Mouse (Mus musculus) T-helper 1 cell (primary cell): ENCODE results near the gene Mtfmt.

Experiments used
- in situ Hi-C: fragments of 300-600 bp; cut with MboI, MseI; formaldehyde crosslinking; loops from one replicate; pipeline ENCODE4 v1.15.1; 2025; ENCODE audit warnings: high pct_unique_total_duplicates

Mtfmt gene

GRCm38 (mm10) chr9:65435671-65436301 lies at the start of gene Mtfmt:
Gene Mtfmt (plus strand): TSS chr9:65435782.
- in situ Hi-C loops = no loop called here

GRCm38 (mm10) chr9:65386373-65387140 lies 49.0 kb upstream of the Mtfmt start:
- in situ Hi-C loops = no loop called here

DNA sequence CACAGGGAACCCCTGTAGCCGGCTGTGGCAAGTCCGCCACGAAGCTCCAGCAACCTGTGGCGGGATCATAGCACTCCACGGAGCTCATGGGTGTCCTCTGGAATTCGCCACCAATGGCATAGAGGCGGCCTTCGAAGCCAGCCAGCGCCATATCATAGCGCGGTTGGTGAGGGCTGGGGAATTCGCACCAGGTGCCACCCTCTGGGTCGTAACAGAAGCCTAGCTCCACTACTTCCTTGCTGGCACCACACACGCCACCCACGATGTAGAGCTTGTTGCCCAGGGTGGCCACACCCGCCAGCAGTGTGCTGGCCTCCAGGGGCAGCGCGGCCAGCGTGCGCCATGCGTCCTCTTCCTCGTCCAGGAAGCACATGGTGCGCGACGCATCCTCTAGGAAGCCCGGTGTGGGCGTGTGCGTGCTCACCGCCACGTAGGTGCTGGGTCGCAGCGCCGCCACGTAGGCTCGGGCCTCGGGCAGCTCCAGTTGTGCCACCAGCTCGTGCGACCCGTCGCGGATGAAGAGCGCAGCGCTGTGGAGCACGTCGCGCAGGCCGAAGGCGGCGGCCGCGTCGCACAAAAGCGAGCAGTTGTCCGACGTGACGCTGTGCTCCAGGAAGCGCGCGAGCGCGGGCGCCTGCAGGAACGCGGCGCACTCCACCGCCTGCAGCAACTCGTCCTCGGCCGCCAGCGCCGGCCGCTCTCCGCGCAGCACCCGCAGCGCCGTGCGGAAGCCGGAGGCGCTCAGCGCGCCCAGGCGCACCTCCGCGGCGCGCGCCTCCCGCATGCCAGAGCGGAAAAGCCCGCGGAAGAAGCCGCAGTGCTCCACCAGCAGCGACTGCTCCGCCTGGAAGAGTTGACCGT lies 44.6 kb upstream of the Mtfmt start:
- in situ Hi-C loops = loop anchor here (5.0 kb wide), 1 partner anchor 41 kb away; no protein-coding TSS in a partner anchor

GRCm38 (mm10) chr9:65391613-65391964 lies 44.0 kb upstream of the Mtfmt start, which contains the start of gene Kbtbd13:
Gene Kbtbd13 (minus strand): TSS chr9:65391652.
- in situ Hi-C loops = loop anchor here (5.0 kb wide), 1 partner anchor 41 kb away; no protein-coding TSS in a partner anchor

DNA sequence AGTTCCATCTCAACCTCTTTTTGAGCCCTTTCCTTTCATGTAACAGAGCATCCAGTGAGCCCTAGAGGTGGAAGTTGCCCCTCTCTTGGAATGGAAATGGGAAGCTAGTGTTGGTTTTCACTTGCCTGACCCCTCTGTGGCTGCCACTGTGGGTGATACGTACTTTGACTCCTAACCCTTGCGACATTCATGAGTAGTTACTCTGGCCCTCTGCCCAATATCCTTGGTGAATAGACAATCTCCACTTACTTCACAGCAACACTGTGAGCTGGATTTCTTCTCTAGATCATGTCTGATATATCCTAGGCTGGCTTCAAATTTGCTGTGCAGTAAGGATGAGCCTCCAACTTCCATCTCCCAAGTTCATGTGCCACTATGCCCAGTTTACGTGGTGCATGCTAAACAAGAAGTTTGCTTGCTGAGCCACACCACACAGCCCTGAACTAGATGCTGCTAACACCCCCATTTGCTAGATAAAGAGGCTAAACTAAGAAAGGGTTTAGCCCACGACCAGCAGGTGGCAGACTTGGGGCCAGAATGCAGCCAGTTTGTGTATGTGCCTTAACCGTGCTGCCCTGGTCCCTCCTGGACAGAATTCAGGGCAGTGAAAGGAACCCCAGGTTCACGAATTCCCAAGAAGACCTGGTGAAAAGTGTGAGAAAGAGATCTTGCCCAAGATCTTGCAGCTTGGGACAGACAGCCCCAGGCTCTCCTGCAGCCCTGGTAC lies 42.8 kb upstream of the Mtfmt start:
- in situ Hi-C loops = loop anchor here (5.0 kb wide), 1 partner anchor 40 kb away; no protein-coding TSS in a partner anchor

GRCm38 (mm10) chr9:65393606-65394005 lies 42.0 kb upstream of the Mtfmt start:
- in situ Hi-C loops = loop anchor here (5.0 kb wide), 1 partner anchor 39 kb away; no protein-coding TSS in a partner anchor

DNA sequence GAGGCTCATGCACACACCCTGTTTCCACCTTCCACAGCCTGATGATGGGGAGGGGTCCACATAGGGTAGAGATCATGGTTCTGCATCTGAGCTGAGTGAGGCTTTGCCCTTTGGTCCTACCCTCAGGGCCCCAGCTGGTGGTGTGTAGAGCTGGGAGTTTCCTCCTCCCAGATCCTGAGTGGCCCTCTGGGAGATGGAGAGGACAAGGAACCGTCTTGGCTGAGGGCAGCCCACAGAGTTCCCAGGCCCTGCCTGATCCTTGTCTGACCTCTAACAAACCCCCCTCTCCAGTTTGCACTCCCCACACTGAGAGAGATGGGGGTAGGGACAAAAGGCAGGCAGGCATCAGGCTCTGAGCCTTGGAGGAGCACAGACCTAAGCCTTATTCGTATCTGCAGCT lies 41.2 kb upstream of the Mtfmt start:
- in situ Hi-C loops = loop anchor here (5.0 kb wide), 1 partner anchor 38 kb away; no protein-coding TSS in a partner anchor

DNA sequence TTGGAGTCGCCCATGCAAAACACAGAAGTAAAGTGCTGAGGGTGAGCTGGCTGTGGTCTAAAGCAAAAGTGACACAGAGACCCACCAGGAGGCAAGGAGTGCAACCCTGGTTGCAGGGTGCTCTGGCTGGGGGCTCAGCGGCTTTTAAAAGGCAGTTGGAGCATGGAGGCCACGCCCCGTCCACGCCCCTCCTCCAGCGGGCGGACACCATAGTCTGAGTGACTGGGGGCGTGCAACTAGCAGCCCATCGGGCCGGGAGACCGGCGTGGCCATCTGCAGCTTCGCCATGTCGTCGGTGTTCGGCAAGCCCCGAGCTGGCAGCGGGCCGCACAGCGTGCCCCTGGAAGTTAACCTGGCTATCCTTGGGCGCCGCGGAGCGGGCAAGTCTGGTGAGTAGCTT lies 37.3 kb upstream of the Mtfmt start, which contains the start of gene Rasl12:
Gene Rasl12 (plus strand): TSS at position 228 of the 400 bp plus-strand sequence.
- in situ Hi-C loops = no loop called here

DNA sequence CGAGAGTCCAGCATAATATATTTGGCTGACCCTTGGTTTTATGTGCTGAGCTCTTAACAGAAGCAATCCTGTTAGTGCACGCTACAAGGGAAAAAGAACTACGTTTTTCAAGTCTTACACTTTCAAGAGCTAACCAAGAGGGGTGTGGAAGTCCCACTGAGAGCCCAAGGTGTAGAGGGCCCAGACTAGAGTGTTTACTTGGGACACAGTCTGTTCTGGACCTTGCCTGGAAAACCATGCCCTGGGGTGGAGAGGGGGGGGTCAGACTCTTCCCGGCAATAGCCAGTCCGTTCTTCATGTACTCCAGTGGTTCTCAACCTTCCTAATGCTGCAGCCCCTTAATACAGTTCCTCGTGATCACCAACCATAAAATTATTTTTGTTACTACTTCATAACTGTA lies 35.6 kb upstream of the Mtfmt start:
- in situ Hi-C loops = no loop called here

- in situ Hi-C loops = no loop called here
Observed at GRCm38 (mm10) chr9:65404331-65405183, 31.0 kb upstream of the Mtfmt start.

DNA sequence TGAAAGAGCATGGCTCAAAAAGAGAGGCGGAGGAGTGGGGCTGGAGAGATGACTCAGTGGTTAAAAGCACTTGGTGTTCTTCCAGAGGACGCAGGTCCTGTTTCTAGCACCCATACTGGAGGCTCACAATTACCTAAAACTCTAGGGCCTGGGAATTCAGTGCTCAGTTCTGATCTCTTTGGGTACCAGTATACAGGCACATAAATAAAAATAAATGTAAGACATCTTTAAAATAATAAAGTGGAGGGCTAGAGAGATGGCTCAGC lies 30.5 kb upstream of the Mtfmt start:
- in situ Hi-C loops = no loop called here

DNA sequence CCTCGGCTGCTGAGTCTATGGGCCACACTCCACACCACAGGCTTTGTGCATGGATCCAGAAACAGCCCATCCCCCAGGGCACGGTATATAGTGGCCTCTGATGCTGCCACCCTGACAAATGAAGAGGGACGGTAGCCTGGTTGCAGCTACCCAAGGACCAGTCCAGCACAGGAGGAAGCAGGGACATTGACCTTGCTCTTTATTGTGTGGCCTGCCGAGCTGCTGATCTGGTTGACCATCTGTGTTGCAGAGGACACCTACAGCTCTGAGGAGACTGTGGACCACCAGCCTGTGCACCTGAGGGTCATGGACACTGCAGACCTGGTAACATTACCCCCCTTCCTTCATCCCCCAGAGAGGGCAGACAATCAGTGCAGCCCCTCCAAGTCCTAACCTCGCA lies 28.3 kb upstream of the Mtfmt start:
- in situ Hi-C loops = no loop called here

DNA sequence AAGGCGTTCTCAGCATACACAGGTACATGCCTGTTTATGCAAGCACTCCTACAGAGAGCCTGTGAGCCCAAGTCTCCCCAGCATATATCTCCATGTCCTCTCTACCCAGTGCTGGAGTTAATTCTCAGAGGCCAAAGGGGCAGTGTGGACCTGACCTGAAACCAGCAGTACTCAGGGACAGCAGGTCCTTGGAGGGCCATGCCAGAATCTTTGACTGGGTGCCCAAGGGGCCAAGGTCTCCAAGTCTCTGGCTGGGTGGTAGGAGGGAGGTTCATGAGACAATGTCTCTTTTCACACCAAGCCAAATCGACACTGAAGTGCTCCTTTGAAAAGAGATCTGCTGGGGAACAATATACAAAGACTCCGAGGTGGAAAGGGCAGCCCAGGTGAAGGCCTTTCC lies 27.7 kb upstream of the Mtfmt start:
- in situ Hi-C loops = no loop called here

DNA sequence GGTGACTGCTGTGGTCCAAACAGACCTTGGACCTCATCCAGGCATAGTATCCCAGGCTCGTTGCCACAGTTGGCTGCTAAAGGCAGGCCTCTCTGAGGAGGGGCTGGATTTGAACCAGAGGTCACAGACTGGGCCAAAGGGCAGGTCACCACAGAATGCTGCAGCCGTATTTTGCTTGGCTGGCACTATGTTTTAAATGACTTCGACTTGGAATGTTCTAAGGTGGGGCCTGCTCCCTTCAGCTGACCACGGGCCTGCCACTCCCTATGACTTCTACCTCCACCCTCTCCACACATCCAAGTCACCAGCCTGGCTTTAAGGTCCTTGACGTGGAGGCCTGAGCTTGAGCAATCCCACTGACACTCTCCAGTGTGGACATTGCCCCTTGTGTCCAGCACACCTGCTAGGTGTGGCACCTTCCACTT lies 26.7 kb upstream of the Mtfmt start:
- in situ Hi-C loops = no loop called here

DNA sequence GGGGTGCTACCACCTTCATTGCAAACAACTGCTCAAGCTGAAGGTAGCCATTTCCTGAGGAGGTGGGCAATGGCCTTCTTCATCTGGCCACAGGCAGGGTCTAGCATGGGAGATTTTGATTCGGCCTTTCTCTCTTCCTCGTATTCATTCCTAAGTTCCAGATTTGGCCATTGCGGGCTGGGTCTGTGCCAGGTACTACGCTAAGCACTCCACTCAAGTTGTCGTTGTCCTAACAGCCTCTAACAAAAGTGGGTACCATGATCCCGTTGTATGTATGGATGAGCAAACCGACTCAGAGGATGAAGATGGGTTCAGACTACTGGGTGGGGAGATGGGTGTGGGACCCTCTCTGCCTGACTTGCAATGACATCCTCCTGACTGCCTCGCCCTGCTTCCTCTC lies 25.2 kb upstream of the Mtfmt start:
- in situ Hi-C loops = no loop called here

DNA sequence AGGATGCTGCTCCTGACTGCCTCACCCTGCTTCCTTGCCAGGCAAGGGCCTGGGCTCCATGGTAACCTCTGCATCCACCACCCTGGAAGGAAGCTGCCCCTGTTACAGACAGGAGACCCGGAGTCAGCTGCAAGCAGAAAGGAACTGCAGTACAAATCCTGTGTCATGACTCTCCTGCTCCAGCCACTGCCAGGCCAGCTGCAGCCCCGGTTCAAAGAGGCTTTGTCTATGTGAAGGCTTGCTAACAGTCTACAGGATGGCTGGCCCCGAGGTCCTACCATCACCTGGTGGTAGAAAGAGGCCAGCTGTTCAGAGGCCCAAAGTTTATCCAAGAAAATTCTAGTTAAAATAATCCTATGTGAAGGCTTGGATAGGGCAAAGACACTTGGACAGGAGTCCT lies 24.3 kb upstream of the Mtfmt start:
- in situ Hi-C loops = no loop called here

DNA sequence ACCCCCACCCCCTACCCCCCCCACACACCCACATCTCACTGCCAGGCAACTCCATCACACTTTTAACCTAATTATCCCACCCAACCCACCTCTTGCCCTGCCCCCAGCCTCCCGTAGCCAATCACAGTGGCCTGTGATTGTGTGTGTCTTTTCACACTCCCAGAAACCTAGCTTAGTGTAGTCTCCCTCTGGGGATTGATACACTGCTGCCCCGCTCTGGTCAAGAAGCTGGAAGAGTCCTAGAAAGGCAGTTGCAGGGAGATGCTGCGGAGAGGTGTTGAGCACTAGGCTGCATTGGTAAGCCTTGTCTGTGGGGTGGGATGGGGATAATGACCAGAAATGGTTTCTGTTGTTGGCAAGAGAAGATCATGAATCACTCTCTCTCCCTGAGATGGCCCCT lies 17.8 kb upstream of the Mtfmt start:
- in situ Hi-C loops = no loop called here

- in situ Hi-C loops = no loop called here
Observed at GRCm38 (mm10) chr9:65419633-65420032, 15.9 kb upstream of the Mtfmt start.

GRCm38 (mm10) chr9:65422760-65423501 lies 12.7 kb upstream of the Mtfmt start, which contains the start of gene Slc51b:
Gene Slc51b (minus strand): TSS chr9:65422955.
- in situ Hi-C loops = no loop called here

GRCm38 (mm10) chr9:65424393-65424792 lies 11.2 kb upstream of the Mtfmt start:
- in situ Hi-C loops = no loop called here
